Mouse (Mus musculus): ENCODE data around the gene Kif5c. TPM values are rescaled to one million over a fixed set of nuclear protein-coding genes. Genes with fewer than 3 reads are reported as not detected.

Gene Kif5c
- polyA plus RNA-seq, 1 experiment from 2014 or later = 215 TPM

DNA sequence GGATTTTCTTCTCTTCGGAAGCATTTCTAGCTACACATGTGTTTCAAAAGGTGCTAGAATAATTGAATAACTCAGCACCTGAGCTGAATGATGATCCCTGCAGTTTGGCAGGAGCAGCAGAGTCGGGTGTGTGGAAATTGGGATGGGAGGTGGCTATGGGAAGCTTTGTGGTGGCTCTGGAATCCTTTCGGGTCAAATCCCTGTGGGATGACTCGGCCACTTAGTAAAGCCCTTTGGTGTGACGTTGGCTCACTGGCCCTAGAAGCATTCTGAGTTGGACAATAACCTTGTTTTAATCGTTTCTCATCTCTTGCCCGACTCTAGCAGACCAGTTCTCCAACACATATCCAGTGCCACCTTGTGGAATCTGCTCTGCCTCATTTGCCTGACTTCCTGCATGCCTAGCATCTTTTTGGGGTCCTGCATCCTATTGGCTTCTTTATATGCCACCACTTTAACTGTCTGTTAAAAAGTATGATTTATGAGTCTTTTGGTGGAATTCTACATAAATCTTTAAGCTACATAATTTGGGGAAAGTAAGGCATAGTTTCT lies 93.3 kb downstream of the Kif5c start:
- H3K27me3 ChIP-seq (replicated peaks) = no peaks in the 10 kb centered on the region
- 59% methylated on average over 7 of the region's 7 CpGs for WGBS
- H3K4me2 ChIP-seq = no peak overlapping the region
- H3K9me3 ChIP-seq = no peaks in the 10 kb centered on the region
- H3K4me1 ChIP-seq = peaks cover 13% of the 10 kb centered on the region
- H3K27ac ChIP-seq = peak overlapping the region; percentile 52
- H3K4me3 ChIP-seq = no peak overlapping the region
- ATAC-seq (replicated peaks) = no peak
- peaks cover 19% of the 10 kb centered on the region; the same call in 1 of the 2 replicates for H3K36me3 ChIP-seq (replicated peaks)
- no peak overlapping the region for H3K9ac ChIP-seq

DNA sequence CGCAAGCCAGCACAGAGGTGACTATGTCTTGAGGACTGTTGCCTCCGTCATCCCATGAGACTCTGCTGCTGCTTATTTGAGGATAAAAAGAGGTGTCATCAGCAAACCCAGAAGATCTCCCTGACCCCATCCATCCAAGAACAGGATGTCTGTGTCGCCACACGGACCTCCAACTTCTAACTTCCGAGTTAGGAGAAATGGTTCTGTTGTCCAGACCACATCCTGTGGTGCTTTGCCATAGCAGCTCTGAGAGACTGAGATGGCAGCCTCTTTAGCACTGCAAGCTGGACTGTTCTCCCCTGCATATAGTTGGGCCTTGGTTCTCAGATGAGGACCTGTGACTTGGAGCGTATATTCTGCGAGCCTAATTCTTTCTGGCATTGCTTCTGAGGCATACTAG lies 97.4 kb downstream of the Kif5c start:
- Histone ChIP-seq H3K4me1 (peaks cover 43% of the 10 kb centered on the region), H3K27ac (no peak overlapping the region), H3K27me3 (replicated peaks) (no peaks in the 10 kb centered on the region), H3K4me3 (no peak overlapping the region), H3K9me3 (no peaks in the 10 kb centered on the region), H3K4me2 (no peak overlapping the region), H3K9ac (no peak overlapping the region), H3K36me3 (replicated peaks) (0 out of 2 replicates have a peak, but pooled peaks cover 2% of the 10 kb centered on the region)
- 96% methylated on average over 7 of the region's 7 CpGs for WGBS
- no peak for ATAC-seq (replicated peaks)

DNA sequence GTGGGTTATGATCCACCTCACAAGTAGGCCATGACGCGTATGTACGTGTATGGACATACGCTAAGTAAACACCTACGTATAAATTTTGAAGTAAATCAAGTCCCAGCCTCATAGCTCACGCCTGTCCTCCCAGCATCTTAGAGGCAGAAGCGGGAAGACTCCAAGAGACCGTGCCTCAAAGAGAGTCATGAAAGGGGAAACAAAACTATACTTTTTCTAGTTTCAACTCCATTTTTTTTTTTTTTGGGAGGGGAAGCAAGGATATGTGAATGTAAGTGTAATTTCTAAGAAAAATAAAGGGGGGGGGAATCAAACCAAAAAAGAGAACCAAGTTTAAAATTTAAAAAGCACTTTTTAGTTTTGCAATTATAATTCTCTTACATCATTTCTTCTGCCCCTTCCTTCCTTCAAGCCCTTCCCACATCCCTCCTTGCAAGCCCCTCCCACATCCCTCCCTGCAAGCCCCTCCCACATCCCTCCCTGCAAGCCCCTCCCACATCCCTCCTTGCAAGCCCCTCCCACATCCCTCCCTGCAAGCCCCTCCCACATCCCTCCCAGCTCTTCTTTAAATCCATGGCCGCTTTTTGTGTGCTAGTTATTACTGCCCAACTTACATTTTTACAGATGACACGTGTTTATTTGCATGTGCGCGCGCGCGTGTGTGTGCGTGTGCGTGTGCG lies 98.5 kb downstream of the Kif5c start:
- H3K36me3 ChIP-seq (replicated peaks) = 0 out of 2 replicates have a peak, but pooled peaks cover 2% of the 10 kb centered on the region
- peaks cover 46% of the 10 kb centered on the region for H3K4me1 ChIP-seq
- no peak overlapping the region for H3K9ac ChIP-seq
- no peaks in the 10 kb centered on the region for H3K27me3 ChIP-seq (replicated peaks)
- ATAC-seq (replicated peaks) = no peak
- H3K4me2 ChIP-seq = no peak overlapping the region
- H3K27ac ChIP-seq = peak overlapping the region; percentile 83
- 92% methylated on average over 18 of the region's 18 CpGs for WGBS
- no peak overlapping the region for H3K4me3 ChIP-seq
- H3K9me3 ChIP-seq = no peaks in the 10 kb centered on the region

DNA sequence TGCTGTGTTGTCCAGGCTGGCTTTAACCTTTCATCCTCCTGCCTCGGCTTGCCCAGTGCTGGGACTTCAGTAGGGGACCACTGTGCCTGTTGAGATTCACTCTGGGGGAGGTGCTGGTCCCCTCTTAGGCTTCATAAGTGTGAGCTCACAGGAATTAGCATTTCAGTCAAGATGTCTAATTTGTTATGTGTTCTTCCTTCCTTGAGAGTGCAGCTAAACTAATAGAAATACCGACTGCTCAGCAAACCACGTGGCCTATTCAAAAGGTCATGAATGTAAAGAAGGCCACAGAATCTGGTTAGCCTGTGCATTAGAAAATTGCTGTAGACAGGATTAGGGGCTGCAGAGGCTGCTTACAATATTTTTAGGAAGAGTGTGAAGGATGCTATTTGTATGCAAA lies 99.4 kb downstream of the Kif5c start:
- H3K4me2 ChIP-seq = no peak overlapping the region
- no peaks in the 10 kb centered on the region for H3K27me3 ChIP-seq (replicated peaks)
- no peak for ATAC-seq (replicated peaks)
- WGBS = 3% methylated on average over 3 of the region's 3 CpGs
- 0 out of 2 replicates have a peak, but pooled peaks cover 4% of the 10 kb centered on the region for H3K36me3 ChIP-seq (replicated peaks)
- no peak overlapping the region for H3K4me3 ChIP-seq
- H3K9me3 ChIP-seq = no peaks in the 10 kb centered on the region
- H3K4me1 ChIP-seq = peaks cover 55% of the 10 kb centered on the region
- peak overlapping the region; percentile 83 for H3K27ac ChIP-seq
- no peak overlapping the region for H3K9ac ChIP-seq

DNA sequence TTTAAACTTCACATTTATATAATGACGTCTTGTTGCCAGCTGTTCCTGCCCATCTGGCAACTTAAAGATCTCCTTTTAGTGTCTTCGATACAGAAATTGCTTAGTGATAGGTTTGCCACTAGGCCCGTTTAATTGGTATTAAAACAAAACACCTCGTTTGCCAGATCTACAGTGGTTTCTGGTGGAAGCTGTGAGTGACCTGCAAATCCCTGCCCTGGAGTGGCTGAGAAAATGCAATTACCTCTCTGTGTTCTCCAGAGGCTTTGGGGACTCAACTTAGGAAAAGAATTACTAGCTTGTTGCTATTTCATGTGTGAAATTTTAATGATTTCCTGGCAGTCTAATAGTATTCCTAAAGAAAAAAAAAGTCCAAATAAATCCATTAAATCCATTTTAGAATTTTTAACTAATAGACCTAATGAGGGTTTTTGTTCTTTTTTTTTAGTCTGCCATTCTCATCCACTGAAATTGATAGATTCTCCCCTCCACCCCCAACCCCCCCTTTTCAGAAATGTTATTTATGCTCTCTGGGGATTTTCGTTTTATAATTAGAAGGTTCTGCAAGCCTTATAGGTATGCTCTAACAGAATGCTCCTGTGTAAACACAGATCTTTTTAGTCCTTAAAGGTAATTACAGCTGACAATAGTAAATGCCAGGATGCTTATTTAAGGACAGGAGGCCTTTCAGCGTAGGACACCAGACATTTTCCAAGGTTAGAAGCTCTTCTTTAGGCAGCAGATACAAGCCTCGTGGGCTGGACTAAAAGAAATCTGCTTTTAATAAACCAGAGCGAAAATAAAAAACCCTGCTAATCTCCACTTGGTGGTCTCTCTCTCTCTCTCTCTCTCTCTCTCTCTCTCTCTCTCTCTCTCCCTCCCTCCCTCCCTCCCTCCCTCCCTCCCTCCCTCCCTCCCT lies 100.1 kb downstream of the Kif5c start:
- peaks cover 58% of the 10 kb centered on the region for H3K4me1 ChIP-seq
- 14% methylated on average over 8 of the region's 8 CpGs for WGBS
- ATAC-seq (replicated peaks) = 0 out of 2 replicates have a peak, but pooled peaks have one; percentile 8
- H3K9ac ChIP-seq = no peak overlapping the region
- no peak overlapping the region for H3K4me3 ChIP-seq
- peak overlapping the region; percentile 83 for H3K27ac ChIP-seq
- H3K4me2 ChIP-seq = no peak overlapping the region
- no peaks in the 10 kb centered on the region for H3K9me3 ChIP-seq
- H3K36me3 ChIP-seq (replicated peaks) = peaks cover 10% of the 10 kb centered on the region; the same call in 1 of the 2 replicates
- H3K27me3 ChIP-seq (replicated peaks) = no peaks in the 10 kb centered on the region

DNA sequence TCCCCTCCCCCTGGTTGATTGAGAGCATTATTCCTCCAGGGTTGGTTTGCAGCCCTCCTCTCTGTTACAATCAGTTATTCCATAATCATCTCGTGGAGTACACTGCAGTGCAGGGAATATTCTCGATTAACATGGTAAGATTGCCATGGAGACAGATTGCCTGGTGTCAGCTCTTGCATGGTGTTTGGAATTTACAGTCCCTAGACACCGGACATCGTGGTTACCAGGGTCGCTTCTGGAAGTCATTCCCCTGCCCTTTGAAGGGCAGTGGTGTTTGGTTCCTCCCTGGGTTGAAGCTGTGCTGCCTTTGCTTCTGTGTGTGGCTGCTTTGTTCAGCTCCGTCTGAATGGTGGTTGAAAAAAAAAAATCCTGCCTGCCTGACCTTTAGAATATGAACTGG lies 100.8 kb downstream of the Kif5c start:
- H3K4me1 ChIP-seq = peaks cover 58% of the 10 kb centered on the region
- H3K4me3 ChIP-seq = no peak overlapping the region
- peak; percentile 34 for ATAC-seq (replicated peaks)
- H3K4me2 ChIP-seq = peak overlapping the region; percentile 26
- peaks cover 8% of the 10 kb centered on the region; the same call in 1 of the 2 replicates for H3K36me3 ChIP-seq (replicated peaks)
- no peaks in the 10 kb centered on the region for H3K9me3 ChIP-seq
- H3K9ac ChIP-seq = peak overlapping the region; percentile 22; the same call in 1 of the 2 replicates
- H3K27me3 ChIP-seq (replicated peaks) = no peaks in the 10 kb centered on the region
- H3K27ac ChIP-seq = peak overlapping the region; percentile 83
- WGBS = under 1% methylated on average over 6 of the region's 6 CpGs

DNA sequence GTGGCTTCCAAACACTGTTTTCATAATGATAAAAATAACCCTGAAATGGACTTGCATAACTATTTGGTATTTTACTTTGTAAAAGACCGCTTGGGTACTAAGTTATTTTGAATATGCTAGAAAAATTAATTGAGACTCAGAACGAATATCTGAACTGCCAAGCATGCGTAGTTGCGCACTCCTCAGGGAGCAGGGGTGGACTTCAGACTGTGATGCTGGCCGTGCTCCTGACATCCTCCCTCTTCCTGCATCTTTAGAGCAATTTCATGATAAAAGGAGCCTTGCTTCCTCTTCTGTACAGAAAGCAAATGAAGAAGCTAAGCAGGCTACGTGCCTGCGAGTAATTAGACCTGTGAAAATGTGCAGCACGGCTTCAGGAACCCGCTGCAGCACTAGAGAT lies 101.2 kb downstream of the Kif5c start:
- Histone ChIP-seq H3K36me3 (replicated peaks) (peaks cover 8% of the 10 kb centered on the region; the same call in 1 of the 2 replicates), H3K4me3 (no peak overlapping the region), H3K4me1 (peaks cover 58% of the 10 kb centered on the region), H3K27ac (peak overlapping the region; percentile 83), H3K9ac (no peak overlapping the region; the same call in 1 of the 2 replicates), H3K4me2 (peak overlapping the region; percentile 26), H3K9me3 (no peaks in the 10 kb centered on the region), H3K27me3 (replicated peaks) (no peaks in the 10 kb centered on the region)
- WGBS = 25% methylated on average over 9 of the region's 9 CpGs
- ATAC-seq (replicated peaks) = peak; percentile 32

DNA sequence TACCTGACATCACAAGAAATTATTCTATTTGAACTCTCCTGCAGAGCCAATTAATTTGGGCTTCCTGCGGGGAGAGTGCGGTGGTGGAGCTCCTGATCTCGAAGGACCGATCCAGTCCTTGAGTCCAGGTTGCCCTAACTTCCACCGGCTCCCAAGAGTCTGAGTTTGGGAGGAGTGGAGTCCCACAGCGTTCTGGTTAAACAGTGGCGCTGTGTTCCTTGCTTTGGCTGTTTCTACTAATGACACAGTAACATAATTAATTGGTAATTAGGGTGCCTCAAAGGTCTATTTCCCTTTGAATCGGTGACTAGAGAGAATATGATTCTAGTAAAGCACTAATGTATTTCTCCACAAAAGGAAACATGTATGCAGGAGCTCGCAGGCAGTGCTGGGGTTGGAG lies 103.2 kb downstream of the Kif5c start:
- H3K27me3 ChIP-seq (replicated peaks) = no peaks in the 10 kb centered on the region
- peaks cover 8% of the 10 kb centered on the region; the same call in 1 of the 2 replicates for H3K36me3 ChIP-seq (replicated peaks)
- WGBS = 27% methylated on average over 9 of the region's 9 CpGs
- H3K4me2 ChIP-seq = no peak overlapping the region
- ATAC-seq (replicated peaks) = peak; percentile 15; the same call in 1 of the 2 replicates
- H3K9me3 ChIP-seq = no peaks in the 10 kb centered on the region
- peaks cover 70% of the 10 kb centered on the region for H3K4me1 ChIP-seq
- H3K4me3 ChIP-seq = no peak overlapping the region
- peak overlapping the region; percentile 83 for H3K27ac ChIP-seq
- H3K9ac ChIP-seq = no peak overlapping the region

DNA sequence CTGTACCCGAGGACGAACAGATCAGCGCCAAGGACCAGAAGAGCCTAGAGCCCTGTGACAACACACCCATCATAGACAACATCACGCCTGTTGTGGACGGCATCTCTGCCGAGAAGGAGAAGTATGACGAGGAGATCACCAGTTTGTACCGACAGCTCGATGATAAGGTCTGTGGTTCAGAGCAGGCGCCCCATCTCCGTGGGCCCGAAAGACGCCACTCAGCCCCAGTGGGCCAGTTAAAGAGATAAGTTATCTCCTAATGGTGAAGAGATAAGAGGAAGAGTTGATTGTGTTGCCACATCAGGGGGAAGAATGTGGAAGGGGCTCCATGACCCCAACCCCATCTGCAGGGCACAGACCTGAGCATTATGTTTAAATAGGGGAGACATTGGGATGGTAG lies 103.9 kb downstream of the Kif5c start:
- 75% methylated on average over 13 of the region's 13 CpGs for WGBS
- Histone ChIP-seq H3K36me3 (replicated peaks) (peaks cover 8% of the 10 kb centered on the region; the same call in 1 of the 2 replicates), H3K9me3 (no peaks in the 10 kb centered on the region), H3K9ac (no peak overlapping the region), H3K4me1 (peaks cover 71% of the 10 kb centered on the region), H3K27me3 (replicated peaks) (no peaks in the 10 kb centered on the region), H3K4me3 (no peak overlapping the region), H3K27ac (peak overlapping the region; percentile 83), H3K4me2 (no peak overlapping the region)
- ATAC-seq (replicated peaks) = no peak

DNA sequence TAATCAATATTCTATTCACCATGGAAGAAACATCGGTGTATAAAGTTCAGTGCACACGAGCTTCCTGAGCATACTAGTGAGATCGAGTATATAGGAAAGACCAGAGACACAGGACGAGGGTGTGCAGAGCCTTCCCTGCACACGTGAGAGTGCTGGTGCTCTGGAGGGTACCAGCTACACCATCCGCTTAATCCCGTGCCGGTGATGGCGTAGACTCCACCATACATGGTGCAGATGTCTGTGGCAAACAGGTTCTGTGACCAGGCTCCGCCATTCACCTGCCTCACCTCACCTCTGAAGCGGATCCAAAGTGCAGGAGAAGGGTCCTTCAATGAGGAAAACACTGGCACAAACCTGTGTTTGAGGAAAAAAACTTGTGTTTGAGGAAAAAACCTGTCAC lies 107.6 kb downstream of the Kif5c start:
- H3K4me1 ChIP-seq = peaks cover 36% of the 10 kb centered on the region

DNA sequence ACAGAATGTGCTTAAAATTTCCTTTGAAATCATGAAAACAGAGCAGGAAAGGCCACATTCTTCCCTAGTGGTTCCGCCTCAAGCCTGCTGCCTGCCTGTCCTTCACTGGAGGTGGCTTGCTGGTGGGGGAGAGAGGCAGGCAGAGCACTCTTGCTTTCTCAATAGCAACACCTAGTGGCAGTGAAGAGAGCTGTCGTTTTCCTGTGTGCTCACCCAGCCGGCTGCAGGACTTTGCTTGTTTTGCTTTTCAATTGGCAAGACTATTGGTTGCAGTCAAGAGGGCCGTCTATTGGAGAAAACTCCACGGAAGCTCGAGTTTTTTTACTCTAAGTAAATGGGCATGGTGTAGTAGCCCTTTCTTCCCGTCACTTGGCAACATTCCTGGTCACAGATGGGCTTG lies 108.1 kb downstream of the Kif5c start:
- ATAC-seq (replicated peaks) = peak; percentile 79
- peaks cover 23% of the 10 kb centered on the region; the same call in 1 of the 2 replicates for H3K36me3 ChIP-seq (replicated peaks)

More for the DNA sequence above, 107.6 kb downstream of the Kif5c start:
- ATAC-seq (replicated peaks) = peak; percentile 43
- H3K36me3 ChIP-seq (replicated peaks) = peaks cover 23% of the 10 kb centered on the region; the same call in 1 of the 2 replicates
- WGBS = 76% methylated on average over 11 of the region's 11 CpGs
- no peak overlapping the region for H3K4me2 ChIP-seq
- no peaks in the 10 kb centered on the region for H3K27me3 ChIP-seq (replicated peaks)
- H3K9ac ChIP-seq = peak overlapping the region; percentile 6; the same call in 1 of the 2 replicates
- H3K4me3 ChIP-seq = no peak overlapping the region
- H3K9me3 ChIP-seq = no peaks in the 10 kb centered on the region
- peak overlapping the region; percentile 64 for H3K27ac ChIP-seq

DNA sequence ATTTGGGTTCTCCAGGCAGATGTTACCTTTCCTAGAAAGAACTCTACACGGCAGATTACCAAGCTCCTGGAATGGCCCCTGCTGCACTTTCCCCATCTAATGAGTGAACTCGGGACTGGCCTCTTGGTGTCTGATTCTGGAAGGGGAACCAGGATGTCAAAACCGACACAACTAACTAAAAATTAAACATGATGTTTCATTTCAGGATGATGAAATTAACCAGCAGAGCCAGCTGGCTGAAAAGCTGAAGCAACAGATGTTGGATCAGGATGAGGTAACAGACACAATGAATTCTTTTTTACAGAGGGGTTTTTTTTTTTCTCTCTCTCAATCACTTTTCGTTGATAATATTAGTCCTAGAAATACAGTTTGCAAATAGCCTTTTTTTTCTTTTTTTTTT lies 108.6 kb downstream of the Kif5c start:
- Histone ChIP-seq H3K9ac (no peak overlapping the region), H3K4me1 (peaks cover 26% of the 10 kb centered on the region), H3K27ac (no peak overlapping the region; the same call in 1 of the 2 replicates), H3K36me3 (replicated peaks) (peaks cover 23% of the 10 kb centered on the region; the same call in 1 of the 2 replicates), H3K27me3 (replicated peaks) (no peaks in the 10 kb centered on the region), H3K4me2 (no peak overlapping the region), H3K4me3 (no peak overlapping the region), H3K9me3 (no peaks in the 10 kb centered on the region)
- 79% methylated on average over 4 of the region's 4 CpGs for WGBS
- ATAC-seq (replicated peaks) = 0 out of 2 replicates have a peak, but pooled peaks have one; percentile 5

More for the DNA sequence above, 108.1 kb downstream of the Kif5c start:
- no peak overlapping the region for H3K9ac ChIP-seq
- no peak overlapping the region for H3K4me3 ChIP-seq
- 11% methylated on average over 7 of the region's 7 CpGs for WGBS
- H3K4me2 ChIP-seq = no peak overlapping the region
- no peaks in the 10 kb centered on the region for H3K9me3 ChIP-seq
- H3K27ac ChIP-seq = peak overlapping the region; percentile 64
- no peaks in the 10 kb centered on the region for H3K27me3 ChIP-seq (replicated peaks)
- H3K4me1 ChIP-seq = peaks cover 31% of the 10 kb centered on the region

All from midbrain, embryonic 15.5 days (tissue).